Mouse (Mus musculus): ENCODE results near the gene Slc6a21.

The Slc6a21 gene

DNA sequence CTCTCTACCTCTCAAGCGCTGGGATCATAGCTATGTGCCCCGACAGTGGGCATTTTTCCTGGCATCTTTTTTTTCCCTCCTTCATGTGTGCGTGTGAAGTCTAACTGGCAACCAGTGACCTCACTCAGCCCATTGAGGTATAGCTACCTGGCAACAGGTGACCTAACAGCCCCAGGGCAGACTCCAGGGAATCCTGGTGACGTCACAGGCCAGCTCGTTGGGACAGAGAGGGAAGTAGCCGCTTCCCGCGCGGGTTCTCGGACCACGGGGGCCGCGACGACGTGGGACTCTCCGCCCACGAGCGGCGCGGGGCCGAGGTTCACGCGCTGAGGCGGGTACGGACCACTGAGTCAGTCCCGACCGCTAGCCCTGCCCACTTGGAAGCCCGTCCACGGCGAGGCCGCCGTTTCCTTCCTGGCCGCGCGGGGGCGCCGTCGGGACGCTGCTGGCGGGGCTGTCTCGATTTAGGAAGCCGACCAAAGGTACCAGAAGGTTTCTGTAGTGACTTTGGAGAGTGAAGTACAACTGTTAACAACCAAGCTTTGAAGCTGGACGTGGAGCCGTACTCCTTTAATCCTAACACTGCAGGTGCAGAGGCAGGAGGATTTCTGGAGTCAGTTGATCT, at the start of gene Slc6a21:
Slc6a21 (plus strand) TSS at position 378 of the 625 bp plus-strand sequence.
- DNase-seq (ENCODE audit: low read depth, low spot score) = peak; percentile 56

DNA sequence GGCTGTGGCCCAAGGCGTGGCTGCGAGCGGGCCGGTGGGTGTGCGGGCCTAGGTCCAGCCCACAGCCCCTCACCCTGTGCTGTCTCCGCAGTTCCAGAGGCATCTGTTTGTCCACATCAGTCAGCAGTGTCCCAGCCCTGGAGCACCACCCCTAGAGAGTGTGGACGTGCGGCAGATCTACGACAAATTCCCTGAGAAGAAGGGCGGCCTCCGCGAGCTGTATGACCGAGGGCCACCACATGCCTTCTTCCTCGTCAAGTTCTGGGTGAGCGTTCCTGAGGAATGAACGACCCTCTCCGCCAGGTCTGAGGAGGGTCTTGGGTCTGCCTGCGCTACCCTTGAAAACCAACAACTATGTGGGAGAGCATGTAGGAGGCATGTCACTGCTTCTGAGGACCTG, 48.8 kb upstream of the Slc6a21 start:
- DNase-seq (ENCODE audit: low read depth, low spot score) = no peak

DNA sequence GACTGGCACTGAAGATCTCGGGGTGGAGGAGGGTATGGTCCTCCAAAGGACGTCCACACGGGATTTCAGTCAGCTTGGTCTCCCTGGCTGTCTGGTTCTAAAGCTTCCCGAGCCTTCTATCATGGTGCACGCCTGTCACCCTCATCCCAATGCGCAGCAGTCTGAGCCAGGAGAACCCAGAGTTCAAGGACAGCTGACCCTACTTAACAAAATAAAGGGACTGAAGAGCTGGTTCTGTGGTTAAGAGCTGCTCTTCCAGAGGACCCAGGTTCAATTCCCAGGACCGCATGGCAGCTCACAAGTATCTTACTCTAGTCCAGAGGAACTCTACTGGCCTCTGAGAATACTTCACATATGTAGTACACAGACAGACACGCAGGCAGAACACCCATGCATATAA, 48.3 kb upstream of the Slc6a21 start:
- no peak for DNase-seq (ENCODE audit: low read depth, low spot score)

DNA sequence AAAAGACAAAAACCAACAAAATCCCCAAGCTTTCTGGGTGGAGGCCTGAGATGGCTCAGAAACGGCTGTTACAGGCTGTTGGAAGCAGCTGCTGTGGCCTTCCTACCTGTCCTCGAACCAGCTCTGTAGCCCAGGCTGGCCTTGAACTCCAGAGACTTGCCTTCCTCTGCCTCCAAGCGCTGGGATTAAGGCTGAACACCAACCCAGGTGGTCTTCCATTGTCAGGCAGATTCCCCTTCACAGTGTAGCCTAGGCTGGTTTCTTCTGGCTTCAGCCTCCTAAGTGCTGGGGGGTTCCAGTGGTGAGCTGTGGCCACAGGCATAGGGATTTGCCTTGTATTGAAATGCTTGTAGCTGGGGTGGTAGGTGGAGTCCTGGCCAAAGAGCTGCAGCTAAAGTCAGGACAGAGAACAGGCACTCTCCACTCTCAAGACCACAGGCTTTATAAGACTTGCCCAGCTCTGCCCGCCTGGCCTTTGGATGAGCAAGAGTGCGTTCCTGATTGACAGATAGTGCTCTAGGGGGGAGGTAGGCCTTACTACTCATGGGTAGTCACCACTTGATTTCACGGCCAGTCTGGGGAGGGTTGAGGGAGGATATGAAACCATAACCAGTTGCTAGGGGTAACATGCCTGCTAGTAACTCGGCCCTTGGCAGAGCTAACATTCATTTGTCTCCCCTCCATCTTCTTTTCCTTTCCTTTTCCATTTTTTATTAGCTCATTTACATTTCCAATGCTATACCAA, 47.7 kb upstream of the Slc6a21 start:
- no peak for DNase-seq (ENCODE audit: low read depth, low spot score)

- DNase-seq (ENCODE audit: low read depth, low spot score) = no peak
These were observed 46.1 kb upstream of the Slc6a21 start for GRCm38 (mm10) chr7:45231192-45231591.

DNA sequence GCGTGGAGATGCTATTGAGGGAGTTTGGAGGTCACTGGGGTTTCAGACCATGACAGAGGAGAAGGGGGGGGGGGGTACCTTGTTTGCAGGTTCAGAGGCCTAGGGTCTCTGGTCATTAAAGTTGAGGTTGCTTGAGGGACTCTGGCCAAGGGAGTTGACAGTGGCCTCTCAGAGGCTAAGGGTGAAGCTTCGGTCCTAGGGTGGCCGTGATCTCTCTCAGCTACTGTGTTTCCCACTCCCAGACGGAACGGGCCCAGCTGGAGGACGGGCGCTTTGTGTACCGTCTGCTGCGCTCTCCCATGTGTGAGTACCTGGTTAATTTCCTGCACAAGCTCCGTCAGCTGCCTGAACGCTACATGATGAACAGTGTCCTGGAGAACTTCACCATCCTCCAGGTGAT, 45.4 kb upstream of the Slc6a21 start:
- DNase-seq (ENCODE audit: low read depth, low spot score) = no peak

DNA sequence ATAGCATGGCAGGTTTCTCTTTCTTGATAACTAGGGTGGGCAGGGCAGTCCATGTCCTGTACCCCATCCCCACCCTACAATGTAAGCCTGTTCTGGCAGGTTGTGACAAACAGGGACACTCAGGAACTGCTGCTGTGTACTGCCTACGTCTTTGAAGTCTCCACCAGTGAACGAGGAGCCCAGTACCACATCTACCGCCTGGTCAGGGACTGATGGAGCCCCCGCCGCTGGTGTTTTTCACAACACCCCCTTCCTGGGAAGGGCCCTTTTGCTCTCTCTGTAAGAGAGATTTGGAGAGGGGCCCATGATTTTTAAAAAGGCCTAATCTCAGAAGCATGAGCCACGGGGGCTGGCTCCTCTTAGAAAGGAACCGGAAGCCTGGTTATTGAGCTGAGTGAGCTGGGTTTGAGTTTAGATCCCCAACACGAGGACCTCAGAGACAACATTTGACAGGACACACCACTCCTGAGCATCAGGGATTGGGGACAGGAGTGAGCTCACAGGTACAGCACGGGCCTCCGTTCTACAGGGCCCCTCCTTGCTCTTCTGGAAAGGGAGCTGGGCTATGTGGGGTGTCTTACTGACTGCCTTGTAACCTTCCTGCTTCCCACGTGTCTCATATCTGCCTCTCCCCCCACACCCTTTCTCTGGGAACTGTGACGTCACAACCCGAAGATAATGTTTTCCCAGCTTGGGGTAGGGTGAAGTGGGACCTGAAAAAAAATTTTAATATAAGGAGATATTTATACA, 44.4 kb upstream of the Slc6a21 start:
- DNase-seq (ENCODE audit: low read depth, low spot score) = no peak

DNA sequence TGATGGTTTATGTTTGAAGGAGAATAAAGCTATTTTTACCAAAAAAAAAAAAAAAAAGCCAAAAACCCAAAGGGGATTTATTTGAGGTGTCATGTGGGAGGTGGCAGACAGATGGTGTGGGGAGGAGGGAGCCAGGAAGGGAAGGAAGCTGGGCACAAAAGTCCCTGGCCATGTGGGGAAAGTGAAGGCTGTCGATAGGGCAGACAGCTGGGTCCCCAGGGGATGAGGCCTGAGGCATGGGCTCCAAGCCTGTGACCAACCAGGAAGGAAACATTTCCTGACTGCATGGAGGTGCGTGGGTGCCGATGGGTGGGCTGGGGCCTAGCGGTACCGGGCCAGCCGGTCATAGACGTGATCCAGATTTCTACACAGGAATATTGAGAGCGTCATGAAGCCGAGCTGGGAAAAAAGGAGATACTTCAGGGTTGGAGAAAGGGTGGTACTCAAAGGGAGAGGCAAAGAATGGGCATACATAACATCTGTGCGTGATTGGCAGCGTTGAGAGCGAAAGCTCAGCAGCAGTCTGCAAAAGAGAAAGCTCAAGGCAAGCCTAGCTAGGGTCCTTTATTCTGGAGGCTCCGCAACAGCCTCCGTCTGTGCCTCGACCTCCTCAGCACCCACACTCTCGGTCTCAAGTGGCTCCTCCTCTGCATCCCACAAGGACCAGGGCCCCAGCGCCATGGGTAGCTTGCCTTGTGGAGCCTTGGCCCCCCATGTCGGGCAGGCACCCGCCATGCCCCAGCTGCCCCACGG, 43.6 kb upstream of the Slc6a21 start:
- DNase-seq (ENCODE audit: low read depth, low spot score) = no peak

DNA sequence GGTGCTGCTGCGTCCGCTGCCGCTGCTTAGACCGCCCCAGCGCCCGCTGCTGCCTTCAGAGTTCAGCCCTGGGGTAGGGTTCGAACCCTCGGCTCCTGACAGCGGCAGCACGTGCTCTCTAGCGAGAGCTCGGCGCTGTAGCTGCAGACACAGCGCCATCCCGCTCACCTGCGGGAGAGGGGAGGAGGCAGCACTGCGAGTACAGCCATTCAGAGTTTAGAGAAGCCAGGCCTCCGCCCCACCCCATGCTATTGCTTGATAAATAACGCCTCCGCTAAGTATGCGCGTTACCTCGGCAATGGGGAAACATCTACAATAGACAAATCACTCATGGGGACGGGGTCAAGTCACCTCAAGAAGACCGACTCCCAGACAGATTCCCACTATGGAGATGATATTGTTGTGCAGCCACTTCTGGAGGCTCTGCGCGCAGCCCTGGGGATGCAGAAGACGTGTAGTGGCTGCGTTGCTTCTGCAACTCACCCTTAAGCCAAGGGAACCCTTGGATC, 42.9 kb upstream of the Slc6a21 start:
- no peak for DNase-seq (ENCODE audit: low read depth, low spot score)

- DNase-seq (ENCODE audit: low read depth, low spot score) = no peak
These were observed 42.3 kb upstream of the Slc6a21 start for GRCm38 (mm10) chr7:45234922-45235571.

GRCm38 (mm10) chr7:45235656-45236180, 41.6 kb upstream of the Slc6a21 start:
- DNase-seq (ENCODE audit: low read depth, low spot score) = no peak

DNA sequence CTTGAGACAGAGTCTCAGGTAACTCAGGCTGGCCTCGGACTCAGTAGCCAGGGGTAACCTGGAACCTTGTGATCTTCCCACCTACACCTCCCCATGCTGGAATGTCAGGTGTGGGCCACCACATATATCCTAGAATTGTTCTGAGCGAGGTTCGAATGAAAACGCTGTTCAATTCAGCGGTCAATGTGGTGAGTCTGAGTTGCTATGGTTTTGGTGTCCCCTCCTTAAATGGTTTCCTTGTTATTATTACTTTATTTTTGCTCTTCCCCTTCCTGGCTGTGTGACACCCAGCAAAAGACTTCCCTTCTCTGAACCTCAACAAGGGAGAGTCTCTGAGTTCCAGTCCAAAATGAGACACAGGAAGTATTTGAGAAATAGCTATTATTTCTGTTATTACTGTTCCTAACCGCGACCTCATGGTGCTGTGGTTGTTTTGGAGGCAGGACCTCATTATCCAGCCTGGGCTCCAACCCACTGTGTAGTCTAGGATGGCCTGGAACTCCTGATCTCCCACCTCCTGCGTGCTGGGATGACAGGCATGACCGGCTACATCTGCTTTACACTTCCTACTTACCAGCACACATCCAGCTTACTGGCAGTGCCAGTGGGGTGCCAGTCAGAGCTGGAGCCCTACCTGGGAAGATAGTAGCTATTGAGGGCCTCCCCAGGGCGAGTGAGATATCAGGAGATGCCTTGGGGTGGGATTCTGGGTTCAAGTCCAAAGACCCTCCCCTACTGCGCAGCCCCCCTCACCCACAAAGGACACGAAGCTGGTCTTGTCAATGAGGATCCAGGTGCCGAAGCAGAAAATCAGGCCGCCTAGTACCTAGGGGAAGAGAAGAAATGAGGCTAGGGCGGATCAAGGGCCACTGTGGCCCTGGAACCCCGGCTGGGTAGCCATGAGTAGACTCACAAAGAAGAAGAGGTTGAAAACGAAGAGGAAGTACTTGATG, 39.3 kb upstream of the Slc6a21 start:
- no peak for DNase-seq (ENCODE audit: low read depth, low spot score)

DNA sequence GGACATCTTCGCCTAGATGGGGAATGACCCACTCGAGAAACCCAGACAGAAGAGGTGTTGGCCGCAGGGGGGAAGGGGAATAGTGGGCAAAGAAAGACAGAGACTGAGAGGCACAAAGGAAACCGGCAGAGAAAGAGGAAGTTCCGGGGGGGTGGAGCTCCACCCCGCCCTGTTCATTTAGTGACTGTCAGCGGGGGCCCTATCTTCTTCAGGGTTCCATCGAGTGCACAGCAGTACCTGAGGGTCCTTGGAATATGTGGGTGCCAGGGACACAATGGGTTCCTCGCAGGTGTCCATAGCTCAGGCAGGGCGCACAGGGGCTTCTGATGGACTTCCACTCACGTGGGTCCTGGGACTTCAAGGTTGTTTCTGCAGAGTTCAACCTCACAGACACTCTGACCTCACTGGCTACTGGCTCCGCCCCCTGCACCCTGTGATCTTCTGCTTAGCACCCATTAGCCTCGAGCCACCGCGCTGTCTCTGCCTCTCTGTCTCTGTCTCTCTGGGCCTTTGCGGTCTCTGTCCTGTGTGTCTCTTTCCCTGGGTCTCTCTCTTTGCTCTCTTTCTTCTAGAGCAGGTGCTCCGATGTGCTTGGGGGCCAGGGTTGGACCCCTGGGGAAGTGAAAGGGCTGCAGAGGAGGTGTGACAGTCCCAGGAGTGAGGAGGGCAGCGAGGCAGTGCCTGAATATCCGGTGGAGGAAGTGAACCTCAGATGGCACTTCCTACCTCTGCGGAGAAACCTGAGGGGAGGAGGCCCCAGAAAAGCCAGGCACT, 38.4 kb upstream of the Slc6a21 start, which contains the start of gene Cd37:
Cd37 (minus strand) TSS at position 393 of the 774 bp plus-strand sequence.
- no peak for DNase-seq (ENCODE audit: low read depth, low spot score)

DNA sequence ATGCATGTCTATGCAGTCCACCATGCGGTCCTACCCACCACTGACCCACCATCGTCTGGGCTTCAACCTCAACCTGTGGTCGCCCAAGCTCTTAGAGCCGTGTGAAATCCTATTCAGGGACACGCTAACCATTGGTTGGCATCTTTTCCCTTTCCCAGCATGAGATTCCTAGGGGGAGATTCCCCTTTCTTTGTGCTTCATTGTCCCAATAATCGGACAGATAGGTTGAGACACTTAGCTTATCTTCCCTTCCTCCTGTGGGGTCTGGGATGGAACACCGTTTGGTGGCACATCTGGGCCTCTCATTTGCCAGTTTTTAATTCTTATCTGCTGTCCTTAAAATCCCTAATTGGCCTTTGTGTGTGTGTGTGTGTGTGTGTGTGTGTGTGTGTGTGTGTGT, 37.2 kb upstream of the Slc6a21 start:
- DNase-seq (ENCODE audit: low read depth, low spot score) = no peak

- DNase-seq (ENCODE audit: low read depth, low spot score) = no peak
These were observed 36.5 kb upstream of the Slc6a21 start, which contains the start of gene Slc6a16 for GRCm38 (mm10) chr7:45240633-45241388. Slc6a16 (plus strand) TSS chr7:45241085.

DNA sequence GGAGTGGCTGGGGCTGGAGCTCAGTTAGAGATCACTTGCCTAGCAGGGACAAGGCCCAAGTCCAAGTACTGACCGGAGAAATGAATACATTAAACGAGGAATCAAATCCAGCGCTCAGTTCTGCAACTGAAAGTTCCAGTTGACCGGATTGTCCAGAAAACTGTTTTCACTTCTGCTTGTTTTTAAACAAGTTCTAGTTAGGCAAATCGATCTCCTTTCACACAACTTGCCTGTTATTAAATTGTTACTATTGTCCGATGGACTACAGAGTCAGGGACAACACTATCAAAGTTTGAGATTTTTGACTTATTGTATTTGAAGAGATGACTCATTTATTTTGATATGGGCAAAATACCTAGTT, 35.9 kb upstream of the Slc6a21 start:
- no peak for DNase-seq (ENCODE audit: low read depth, low spot score)

DNA sequence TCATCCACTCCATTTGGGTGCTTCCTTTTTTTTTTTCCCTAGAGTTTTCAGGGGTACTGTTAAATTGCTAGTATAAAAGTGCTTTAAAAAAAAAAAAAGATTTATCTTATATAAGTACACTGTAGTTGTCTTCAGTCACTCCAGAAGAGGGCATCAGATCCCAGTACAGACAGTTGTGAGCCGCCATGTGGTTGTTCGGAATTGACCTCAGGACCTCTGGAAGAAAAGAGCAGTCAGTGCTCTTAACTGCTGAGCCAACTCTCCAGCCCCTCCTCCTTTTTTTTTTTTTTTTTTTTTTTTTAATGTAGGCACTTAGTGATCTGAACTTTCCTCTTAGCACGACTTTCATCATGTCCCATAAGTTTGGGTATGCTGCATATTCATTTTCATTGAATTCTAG, 29.6 kb upstream of the Slc6a21 start:
- DNase-seq (ENCODE audit: low read depth, low spot score) = no peak

DNA sequence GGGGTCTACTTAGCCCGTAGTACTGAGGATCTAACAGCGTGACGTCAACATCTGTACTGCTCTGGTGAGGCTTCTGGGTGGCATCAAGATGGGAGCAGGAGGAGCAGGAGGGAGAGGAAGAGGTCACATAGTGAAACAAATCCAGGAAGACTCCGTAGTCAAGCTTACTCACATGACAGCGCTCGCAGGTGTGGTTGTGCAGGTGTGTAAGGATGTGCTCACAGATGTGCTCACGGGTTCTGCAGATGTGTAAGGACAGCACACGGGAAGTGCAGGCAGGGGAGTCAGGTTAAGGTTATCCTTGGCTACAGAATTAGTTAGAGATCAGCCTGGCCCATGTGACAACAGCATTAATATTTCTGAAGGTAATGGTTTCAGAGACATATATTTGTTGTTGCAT, 23.5 kb upstream of the Slc6a21 start:
- DNase-seq (ENCODE audit: low read depth, low spot score) = no peak
